Mouse (Mus musculus) forebrain, embryonic 10.5 days (tissue): ENCODE data around the gene Gm8220. TPM values are rescaled to one million over a fixed set of nuclear protein-coding genes. Genes with fewer than 3 reads are reported as not detected.
"Not testable (repeated sequence)": the region's sequence is repeated elsewhere in the genome, so short reads cannot be mapped to it uniquely, and the experiment has no call there.

ENCODE experiments used
- DNase-seq: peaks from one replicate; pipeline ENCODE4 v3.0.0-alpha.2; 2017; ENCODE audit warnings: low spot score; ENCODE audit errors: extremely low spot score
- H3K27ac ChIP-seq: fragments of 300-500 bp; sonication (generic); 2 replicates; pipeline ENCODE4 v1.5.1; 2016; ENCODE audit warnings: mild to moderate bottlenecking
- H3K27me3 ChIP-seq: fragments of 300-500 bp; sonication (generic); 2 replicates; pipeline ENCODE4 v1.6.1; 2016; ENCODE audit warnings: mild to moderate bottlenecking; ENCODE audit not compliant: poor library complexity, severe bottlenecking
- H3K36me3 ChIP-seq: fragments of 300-500 bp; sonication (generic); replicated peaks from 2 replicates; pipeline ENCODE4 v1.6.1; 2016; ENCODE audit warnings: mild to moderate bottlenecking, moderate library complexity
- H3K4me1 ChIP-seq: fragments of 300-500 bp; sonication (generic); 2 replicates; pipeline ENCODE4 v1.6.1; 2016
- H3K4me3 ChIP-seq: fragments of 300-500 bp; sonication (generic); 2 replicates; pipeline ENCODE4 v1.5.1; 2016; ENCODE audit warnings: mild to moderate bottlenecking, moderate library complexity
- H3K9me3 ChIP-seq: fragments of 300-500 bp; sonication (generic); 2 replicates; pipeline ENCODE4 v1.6.1; 2016; ENCODE audit warnings: mild to moderate bottlenecking, moderate library complexity
- WGBS: fragments of 180-500 bp; shearing (Covaris S2); methylation state at CpG from one replicate; pipeline ENCODE4 v1.1.7; 2016; 5-methylcytosine and 5-hydroxymethylcytosine counted together
- polyA plus RNA-seq: library from polyadenylated mRNA; unstranded; fragments of >200 nt; fragmentation: Nextera tagmentation; extraction: Ambion mirVana; gene quantifications from 2 replicates; pipeline ENCODE4 v1.2.1, GENCODE M21; 2016

The Gm8220 gene
- not detected in 2 replicates for polyA plus RNA-seq

GRCm38 (mm10) chr14:44285280-44285679 lies at the start of gene Gm8220:
Gm8220 (plus strand) TSS chr14:44285580.
- not testable (repeated sequence) for H3K27ac ChIP-seq, H3K36me3 ChIP-seq, H3K9me3 ChIP-seq, H3K27me3 ChIP-seq, H3K4me1 ChIP-seq, DNase-seq, H3K4me3 ChIP-seq
- whole genome bisulfite sequencing = 85% methylated on average over 2 of the region's 2 CpGs

DNA sequence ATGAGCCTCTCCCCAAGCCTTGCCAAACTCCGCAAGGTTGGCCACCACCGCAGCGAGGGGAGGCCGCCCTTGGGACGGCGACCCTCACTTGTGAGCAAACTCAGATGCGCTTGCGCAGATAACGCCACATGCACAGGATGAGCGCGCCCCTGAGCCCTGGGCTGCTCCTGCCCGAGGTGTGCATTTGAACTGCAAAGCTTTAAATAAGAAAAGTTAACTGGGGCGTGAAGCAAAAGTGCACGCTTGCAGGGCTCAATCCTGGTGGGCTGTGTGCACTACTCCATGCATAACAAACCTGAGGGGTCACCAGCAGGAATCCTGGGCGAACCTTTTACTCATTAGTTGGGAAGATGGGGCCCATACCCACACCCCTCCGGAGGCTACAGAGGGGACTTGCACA lies 37.3 kb upstream of the Gm8220 start:
- no peaks in the 10 kb centered on the region for H3K4me1 ChIP-seq
- WGBS = 88% methylated on average over 16 of the region's 16 CpGs
- DNase-seq = no peak
- no peaks in the 10 kb centered on the region for H3K27me3 ChIP-seq
- H3K4me3 ChIP-seq = no peak overlapping the region
- H3K27ac ChIP-seq = no peak overlapping the region
- peaks cover 17% of the 10 kb centered on the region for H3K9me3 ChIP-seq
- no peaks in the 10 kb centered on the region for H3K36me3 ChIP-seq

GRCm38 (mm10) chr14:44312049-44312448 lies 26.7 kb downstream of the Gm8220 start:
- not testable (repeated sequence) for H3K4me1 ChIP-seq, H3K4me3 ChIP-seq, H3K36me3 ChIP-seq, H3K9me3 ChIP-seq, DNase-seq, H3K27me3 ChIP-seq, H3K27ac ChIP-seq
- WGBS = 83% methylated on average over 4 of the region's 4 CpGs

DNA sequence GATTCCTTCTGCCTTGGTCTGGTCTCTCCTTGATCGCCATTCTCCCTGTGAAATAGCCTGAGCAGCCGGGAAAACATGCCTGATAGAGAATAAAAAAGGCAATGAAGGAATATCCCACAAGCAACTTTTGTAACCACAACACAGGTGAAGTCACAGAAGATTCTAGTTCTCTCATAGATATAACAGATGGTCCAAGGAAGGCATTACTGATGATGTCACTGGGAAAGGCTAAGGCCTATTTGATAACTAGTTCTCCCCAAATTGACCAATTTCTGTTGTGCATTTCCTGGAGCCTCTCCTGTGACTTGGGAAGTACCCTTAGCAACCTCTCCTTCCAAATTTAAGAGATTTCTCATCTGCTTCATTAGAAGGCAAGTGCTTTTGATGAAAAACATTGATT lies 53.1 kb downstream of the Gm8220 start, which contains the start of gene Gm5930:
TSS of gene Gm5930 (minus strand) at position 101 of the 400 bp plus-strand sequence.
- H3K27me3 ChIP-seq, H3K4me3 ChIP-seq, DNase-seq, H3K4me1 ChIP-seq, H3K36me3 ChIP-seq, H3K27ac ChIP-seq, H3K9me3 ChIP-seq: not testable (repeated sequence)
- WGBS = 83% methylated on average over 1 of the region's 2 CpGs

Other genes with a start within 250 kb of the Gm8220 start
- not detected in 2 replicates for gene Ear2, start 182.9 kb upstream of the Gm8220 start, polyA plus RNA-seq
- not detected in 2 replicates for gene Gm3327, start 161.7 kb upstream of the Gm8220 start, polyA plus RNA-seq
- gene Gm8212, start 87.9 kb upstream of the Gm8220 start, polyA plus RNA-seq = not detected in 2 replicates
- not detected in 2 replicates for gene 4930503E14Rik, start 72.3 kb upstream of the Gm8220 start, polyA plus RNA-seq
- gene Gm5930, start 53.0 kb downstream of the Gm8220 start, polyA plus RNA-seq = not detected in 2 replicates
- gene Gm8229, start 79.8 kb downstream of the Gm8220 start, polyA plus RNA-seq = not detected in 2 replicates
- not detected in 2 replicates for gene Gm3371, start 125.1 kb downstream of the Gm8220 start, polyA plus RNA-seq
- not detected in 2 replicates for gene Gm8232, start 148.1 kb downstream of the Gm8220 start, polyA plus RNA-seq
- not detected in 2 replicates for gene BC061237, start 206.9 kb downstream of the Gm8220 start, polyA plus RNA-seq
- gene Gm17093, start 232.7 kb downstream of the Gm8220 start, polyA plus RNA-seq = not detected in 2 replicates